Comparison of ENCODE assay signal across 22 mouse cellular contexts in genomic region chr1:170631571-170631970, GRCm38 (mm10). TPM values are rescaled to one million over a fixed set of nuclear protein-coding genes. Genes with fewer than 3 reads are reported as not detected.
DNase-seq lines count a peak whose midpoint lies in the region; ATAC-seq lines count a peak whose summit lies in the region.
"Had no signal": no experiment of that assay in that cellular context is flagged by ENCODE, and none has a peak within 500 bp of the region (broad histone marks: within the 10 kb centered on the region; RNA-seq: fewer than 3 reads in every experiment).

No protein-coding gene starts in this region.

- no peaks in the 10 kb centered on the region for H3K4me1 ChIP-seq in heart, embryonic 10.5 days
- no peaks in the 10 kb centered on the region for H3K4me1 ChIP-seq in limb, embryonic 11.5 days (ENCODE audit: control insufficient read depth, insufficient read depth, low read length)
- no peaks in the 10 kb centered on the region for H3K4me1 ChIP-seq in limb, embryonic 10.5 days
- no peaks in the 10 kb centered on the region for H3K4me1 ChIP-seq in midbrain, embryonic 11.5 days (ENCODE audit: control insufficient read depth, insufficient read depth, low read length)
- H3K4me1 ChIP-seq in midbrain, embryonic 13.5 days (replicated peaks): no peaks in the 10 kb centered on the region
- H3K4me1 ChIP-seq: embryonic facial prominence, embryonic 13.5 days; embryonic facial prominence, embryonic 15.5 days; forebrain, embryonic 10.5 days; forebrain, embryonic 12.5 days had no signal

- intact Hi-C loops in heart, postnatal 10 days (cut with DNase I): loop anchor here (5.0 to 10.0 kb wide), 3 partner anchors 146 to 363 kb away; no protein-coding TSS in a partner anchor

- no peak overlapping the region for H3K4me2 ChIP-seq in limb, embryonic 11.5 days (ENCODE audit: low read depth, severe bottlenecking)
- H3K4me2 ChIP-seq in midbrain, embryonic 11.5 days: no peak overlapping the region
- no peak overlapping the region for H3K4me2 ChIP-seq in midbrain, embryonic 13.5 days (replicated peaks)
- H3K4me2 ChIP-seq: embryonic facial prominence, embryonic 13.5 days; embryonic facial prominence, embryonic 15.5 days; forebrain, embryonic 12.5 days had no signal

- no peak overlapping the region for H3K9ac ChIP-seq in limb, embryonic 11.5 days (ENCODE audit: low read length)
- H3K9ac ChIP-seq in midbrain, embryonic 11.5 days (ENCODE audit: low read length): no peak overlapping the region
- H3K9ac ChIP-seq in midbrain, embryonic 13.5 days (replicated peaks): no peak overlapping the region
- H3K9ac ChIP-seq: embryonic facial prominence, embryonic 13.5 days; embryonic facial prominence, embryonic 15.5 days; forebrain, embryonic 12.5 days had no signal

- no peak for ATAC-seq in limb, embryonic 11.5 days (ENCODE audit: insufficient number of reproducible peaks, low FRiP score, low TSS enrichment, low read depth)
- no peak for ATAC-seq in midbrain, embryonic 11.5 days (ENCODE audit: low FRiP score)
- no peak for ATAC-seq in midbrain, embryonic 13.5 days

- peak; percentile 53 for DNase-seq in heart, embryonic 10.5 days (ENCODE audit: low spot score)
- DNase-seq in heart, postnatal 10 days: no peak
- DNase-seq in limb, embryonic 11.5 days (ENCODE audit: low spot score): peak; percentile 17
- DNase-seq in limb, embryonic 10.5 days (ENCODE audit: low spot score): no peak
- DNase-seq in midbrain, embryonic 11.5 days (ENCODE audit: low spot score, missing footprints): peak; percentile 61
- DNase-seq in retina, postnatal 1 day: no peak
- DNase-seq: adrenal gland, adult 2 months; adrenal gland, postnatal 10 days; adrenal gland, postnatal 25 days; cerebellum, adult 11-12 months; cerebellum, adult 2 months; cerebellum, adult 9-11 months; cerebellum, postnatal 14 days; cerebellum, postnatal 36 days; embryo, embryonic 11 days had no signal

- 90% methylated on average over 5 of the region's 5 CpGs for WGBS in heart, embryonic 10.5 days
- WGBS in limb, embryonic 11.5 days: 88% methylated on average over 5 of the region's 5 CpGs
- WGBS in limb, embryonic 10.5 days: 91% methylated on average over 5 of the region's 5 CpGs
- WGBS in midbrain, embryonic 11.5 days: 91% methylated on average over 5 of the region's 5 CpGs
- WGBS in midbrain, embryonic 13.5 days: 92% methylated on average over 5 of the region's 5 CpGs

- H3K36me3 ChIP-seq in heart, embryonic 10.5 days: no peaks in the 10 kb centered on the region
- no peaks in the 10 kb centered on the region for H3K36me3 ChIP-seq in limb, embryonic 11.5 days (ENCODE audit: control insufficient read depth, insufficient read depth, low read length)
- no peaks in the 10 kb centered on the region for H3K36me3 ChIP-seq in limb, embryonic 10.5 days
- H3K36me3 ChIP-seq in midbrain, embryonic 11.5 days (ENCODE audit: control insufficient read depth, insufficient read depth, low read length): no peaks in the 10 kb centered on the region
- H3K36me3 ChIP-seq in midbrain, embryonic 13.5 days: no peaks in the 10 kb centered on the region
- H3K36me3 ChIP-seq: embryonic facial prominence, embryonic 13.5 days; embryonic facial prominence, embryonic 15.5 days; forebrain, embryonic 10.5 days; forebrain, embryonic 12.5 days had no signal

- no peak overlapping the region for H3K27ac ChIP-seq in heart, embryonic 10.5 days
- H3K27ac ChIP-seq in limb, embryonic 11.5 days (replicated peaks; ENCODE audit: low read depth, low read length): no peak overlapping the region
- no peak overlapping the region for H3K27ac ChIP-seq in limb, embryonic 10.5 days
- no peak overlapping the region for H3K27ac ChIP-seq in midbrain, embryonic 11.5 days (ENCODE audit: low read depth, low read length)
- H3K27ac ChIP-seq in midbrain, embryonic 13.5 days: no peak overlapping the region
- H3K27ac ChIP-seq: embryonic facial prominence, embryonic 13.5 days; embryonic facial prominence, embryonic 15.5 days; forebrain, embryonic 10.5 days; forebrain, embryonic 12.5 days had no signal

- no peaks in the 10 kb centered on the region for H3K27me3 ChIP-seq in heart, embryonic 10.5 days (ENCODE audit: insufficient read depth, poor library complexity, severe bottlenecking)
- no peaks in the 10 kb centered on the region for H3K27me3 ChIP-seq in limb, embryonic 11.5 days (ENCODE audit: control insufficient read depth, insufficient read depth, low read length)
- H3K27me3 ChIP-seq in limb, embryonic 10.5 days (ENCODE audit: low read depth, poor library complexity, severe bottlenecking): no peaks in the 10 kb centered on the region
- H3K27me3 ChIP-seq in midbrain, embryonic 11.5 days (ENCODE audit: control insufficient read depth, insufficient read depth, low read length): no peaks in the 10 kb centered on the region
- H3K27me3 ChIP-seq in midbrain, embryonic 13.5 days: no peaks in the 10 kb centered on the region
- H3K27me3 ChIP-seq: embryonic facial prominence, embryonic 13.5 days; embryonic facial prominence, embryonic 15.5 days; forebrain, embryonic 12.5 days had no signal

- no peak overlapping the region for H3K4me3 ChIP-seq in heart, embryonic 10.5 days
- H3K4me3 ChIP-seq in limb, embryonic 11.5 days (ENCODE audit: low read depth, low read length): no peak overlapping the region
- H3K4me3 ChIP-seq in limb, embryonic 10.5 days: no peak overlapping the region
- no peak overlapping the region for H3K4me3 ChIP-seq in midbrain, embryonic 11.5 days (ENCODE audit: low read depth, low read length)
- H3K4me3 ChIP-seq in midbrain, embryonic 13.5 days (replicated peaks): no peak overlapping the region
- H3K4me3 ChIP-seq: embryonic facial prominence, embryonic 13.5 days; embryonic facial prominence, embryonic 15.5 days; erythroblast, embryonic 14.5 days; forebrain, embryonic 10.5 days; forebrain, embryonic 12.5 days had no signal

- no peaks in the 10 kb centered on the region for H3K9me3 ChIP-seq in heart, embryonic 10.5 days
- H3K9me3 ChIP-seq in limb, embryonic 11.5 days (ENCODE audit: control insufficient read depth, low read length): no peaks in the 10 kb centered on the region
- no peaks in the 10 kb centered on the region for H3K9me3 ChIP-seq in limb, embryonic 10.5 days (replicated peaks)
- H3K9me3 ChIP-seq in midbrain, embryonic 11.5 days (ENCODE audit: control insufficient read depth, low read length): no peaks in the 10 kb centered on the region
- no peaks in the 10 kb centered on the region for H3K9me3 ChIP-seq in midbrain, embryonic 13.5 days
- H3K9me3 ChIP-seq: embryonic facial prominence, embryonic 13.5 days; embryonic facial prominence, embryonic 15.5 days; forebrain, embryonic 10.5 days had no signal

RNA-seq across cellular contexts. Expression of gene Olfml2b, which starts 12.8 kb away (rescaled TPM):
- 31.4 and 51.0 TPM in 2 replicates for polyA plus RNA-seq in heart, embryonic 10.5 days (2016; fragmentation: Nextera tagmentation; extraction: Ambion mirVana)
- total RNA-seq in heart, postnatal 10 days (2021): 10 to 100 TPM; 23.4 to 26.6 TPM
- 13.8 and 14.7 TPM in 2 replicates for polyA plus RNA-seq in limb, embryonic 11.5 days (2014; fragmentation: Nextera tagmentation; extraction: Ambion mirVana)
- polyA plus RNA-seq in limb, embryonic 10.5 days (2016; fragmentation: Nextera tagmentation; extraction: Ambion mirVana): 5.3 and 8.1 TPM in 2 replicates
- polyA plus RNA-seq in midbrain, embryonic 11.5 days (2014; fragmentation: Nextera tagmentation; extraction: Ambion mirVana): 5.1 and 5.8 TPM in 2 replicates
- polyA plus RNA-seq in midbrain, embryonic 13.5 days (2015; fragmentation: Nextera tagmentation; extraction: Ambion mirVana): 3.8 and 4.3 TPM in 2 replicates
- total RNA-seq: MEL had no signal
- polyA plus RNA-seq: erythroblast, embryonic 14.5 days had no signal

RNA-seq across cellular contexts. Expression of gene Nos1ap, which starts 41.9 kb away (rescaled TPM):
- 25.1 and 25.2 TPM in 2 replicates for polyA plus RNA-seq in heart, embryonic 10.5 days (2016; fragmentation: Nextera tagmentation; extraction: Ambion mirVana)
- 10 to 100 TPM; 17.7 to 22.5 TPM for total RNA-seq in heart, postnatal 10 days (2021)
- polyA plus RNA-seq in limb, embryonic 11.5 days (2014; fragmentation: Nextera tagmentation; extraction: Ambion mirVana): 5.6 and 6.1 TPM in 2 replicates
- 5.1 and 5.6 TPM in 2 replicates for polyA plus RNA-seq in limb, embryonic 10.5 days (2016; fragmentation: Nextera tagmentation; extraction: Ambion mirVana)
- 5.7 and 7.8 TPM in 2 replicates for polyA plus RNA-seq in midbrain, embryonic 11.5 days (2014; fragmentation: Nextera tagmentation; extraction: Ambion mirVana)
- 16.4 and 17.2 TPM in 2 replicates for polyA plus RNA-seq in midbrain, embryonic 13.5 days (2015; fragmentation: Nextera tagmentation; extraction: Ambion mirVana)

Comparison
In these comparisons a context has a peak if more than half of its experiments do, and no peak if none do; other contexts are left out.
1. DNase-seq: peak in heart, embryonic 10.5 days (single experiment), limb, embryonic 11.5 days (single experiment) and midbrain, embryonic 11.5 days (single experiment); none in heart, postnatal 10 days (0 of 2), limb, embryonic 10.5 days (single experiment) and retina, postnatal 1 day (single experiment).